Mouse (Mus musculus): ENCODE measurements around the gene Rps9. TPM values are rescaled to one million over a fixed set of nuclear protein-coding genes. Genes with fewer than 3 reads are reported as not detected.

Rps9 gene
- total RNA-seq, 1 experiment from 2014 or later, result 2,050 TPM

Other genes with a start within 250 kb of the Rps9 start
- 1.3 to 1.9 TPM in 2 of 3 replicates, not detected in the other for gene Tarm1, start 201.4 kb upstream of the Rps9 start, total RNA-seq (2017)
- gene Oscar, start 87.8 kb upstream of the Rps9 start, total RNA-seq (2017), result not detected in 3 replicates
- 163 to 226 TPM (median 220 TPM) in 3 replicates for gene Ndufa3, start 86.6 kb upstream of the Rps9 start, total RNA-seq (2017)
- 20.6 to 34.9 TPM (median 28.7 TPM) in 3 replicates for gene Tfpt, start 74.1 kb upstream of the Rps9 start, total RNA-seq (2017)
- gene Prpf31, start 74.0 kb upstream of the Rps9 start, total RNA-seq (2017), result 50.9 to 63.8 TPM (median 57.8 TPM) in 3 replicates
- gene Cnot3, start 58.7 kb upstream of the Rps9 start, total RNA-seq (2017), result 19.8 to 52.4 TPM (median 24.8 TPM) in 3 replicates
- gene Leng1, start 38.2 kb upstream of the Rps9 start, total RNA-seq (2017), result 6.4 to 10.3 TPM (median 6.6 TPM) in 3 replicates
- gene Tmc4, start 26.4 kb upstream of the Rps9 start, total RNA-seq (2017), result 1.5 to 7.6 TPM (median 2.0 TPM) in 3 replicates
- 17.0 to 28.1 TPM (median 19.7 TPM) in 3 replicates for gene Tsen34, start 11.1 kb upstream of the Rps9 start, total RNA-seq (2017)
- 26.7 to 36.8 TPM (median 36.4 TPM) in 3 replicates for gene Mboat7, start 10.5 kb upstream of the Rps9 start, total RNA-seq (2017)
- 111 to 159 TPM (median 138 TPM) in 3 replicates for gene Pirb, start 16.4 kb downstream of the Rps9 start, total RNA-seq (2017)
- 3.1 to 10.7 TPM (median 9.4 TPM) in 3 replicates for gene Gm15448, start 121.7 kb downstream of the Rps9 start, total RNA-seq (2017)
- gene Pira2, start 141.1 kb downstream of the Rps9 start, total RNA-seq (2017), result 4.7 to 22.8 TPM (median 10.7 TPM) in 3 replicates
- gene Gm14548, start 194.1 kb downstream of the Rps9 start, total RNA-seq (2017), result 5.2 to 14.5 TPM (median 10.1 TPM) in 3 replicates
- 3.5 to 19.0 TPM (median 14.2 TPM) in 3 replicates for gene Lilra6, start 211.5 kb downstream of the Rps9 start, total RNA-seq (2017)

All from monocyte, adult 5-6 weeks (primary cell).